Mouse (Mus musculus) stomach, postnatal 0 days (tissue): ENCODE measurements around the gene Mrpl45.

Source experiments
- CTCF ChIP-seq: IDR thresholded peaks from 2 replicates; pipeline ENCODE4 v1.5.1; 2016; ENCODE audit warnings: antibody characterized with exemption, low read depth, mild to moderate bottlenecking, moderate library complexity
- EP300 ChIP-seq: optimal IDR thresholded peaks from 2 replicates; pipeline ENCODE3; 2016; ENCODE audit warnings: antibody characterized with exemption

DNA sequence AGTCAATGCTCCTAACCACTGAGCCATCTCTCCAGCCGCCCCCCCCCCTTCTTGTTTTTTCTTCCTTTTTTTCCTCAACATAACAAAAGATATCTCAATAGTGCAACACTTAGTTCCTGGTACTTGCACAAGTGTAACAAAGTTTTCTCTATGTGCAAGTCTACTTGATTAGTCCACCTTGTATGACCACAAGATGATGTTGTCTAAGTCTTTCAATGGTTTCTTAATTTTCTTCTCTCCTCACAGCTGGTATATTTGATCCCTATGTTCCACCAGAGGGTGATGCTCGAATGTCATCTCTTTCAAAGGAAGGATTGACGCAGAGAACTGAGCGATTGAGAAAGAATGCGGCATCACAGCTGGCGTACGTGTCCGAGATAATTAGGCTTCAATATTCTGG is 5.7 kb downstream of the Mrpl45 start:
- TF ChIP-seq CTCF (no peak), EP300 (no peak)
